Mouse (Mus musculus): ENCODE data around the gene Olfr223. TPM values are rescaled to one million over a fixed set of nuclear protein-coding genes. Genes with fewer than 3 reads are reported as not detected.
"Not testable (repeated sequence)": the region's sequence is repeated elsewhere in the genome, so short reads cannot be mapped to it uniquely, and the experiment has no call there.

Gene Olfr223
- total and polyA plus RNA-seq, 2 experiments from 2014 or later = not detected

DNA sequence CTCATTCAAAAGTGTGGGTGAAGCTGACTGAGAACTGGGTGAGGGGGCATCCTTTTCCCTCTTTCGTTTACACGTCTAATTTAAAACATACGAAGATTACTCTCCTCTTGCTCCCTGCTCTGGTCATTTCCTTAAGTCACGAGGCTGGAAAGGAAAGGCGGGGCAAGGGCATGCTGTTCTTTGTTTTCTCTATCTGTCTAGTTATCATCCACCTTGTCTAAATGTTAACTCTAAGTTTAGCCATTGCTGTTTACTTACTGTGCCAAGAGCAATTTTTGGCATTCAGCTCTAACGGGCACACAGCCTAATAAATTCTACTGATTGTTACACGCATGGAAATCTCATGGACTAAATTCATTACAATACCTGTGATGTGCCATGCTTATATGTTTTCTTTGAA is 6.1 kb upstream of the Olfr223 start:
- Histone ChIP-seq H3K9me3 (ENCODE audit: low read length) (no peaks in the 10 kb centered on the region), H3K4me1 (ENCODE audit: insufficient read depth) (no peaks in the 10 kb centered on the region), H3K4me2 (ENCODE audit: low read depth) (no peak overlapping the region), H3K27ac (ENCODE audit: low read depth, low read length) (no peak overlapping the region), H3K27me3 (ENCODE audit: insufficient read depth, low read length) (no peaks in the 10 kb centered on the region), H3K4me3 (ENCODE audit: low read depth, low read length) (no peak overlapping the region), H3K9ac (no peak overlapping the region), H3K36me3 (ENCODE audit: insufficient read depth) (no peaks in the 10 kb centered on the region)
- ATAC-seq (no peak), DNase-seq (no peak)
- no peak for TF ChIP-seq CTCF (IDR thresholded peaks at IDR 0.05; ENCODE audit: low read depth)
- WGBS = 68% methylated on average over 7 of the region's 7 CpGs

DNA sequence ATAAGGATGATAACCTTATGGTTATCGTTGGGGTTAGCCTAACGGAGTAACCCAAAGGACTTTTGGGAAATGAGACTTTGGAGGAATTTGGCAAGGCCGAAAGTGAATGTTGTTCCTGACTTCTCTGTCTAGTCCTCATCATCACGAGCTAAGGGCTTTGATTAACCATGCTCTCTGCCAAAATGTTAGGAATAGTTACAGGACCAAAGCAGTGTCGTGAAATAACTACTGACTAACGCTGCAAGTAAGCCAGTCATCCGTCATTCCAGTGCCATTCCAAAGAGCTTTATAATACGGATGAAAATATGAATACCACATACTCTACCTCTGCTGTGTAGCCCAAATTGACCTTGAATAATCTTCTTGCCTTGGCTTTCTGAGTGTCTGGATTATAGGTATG is 3.9 kb upstream of the Olfr223 start:
- Histone ChIP-seq H3K9me3 (ENCODE audit: low read length) (no peaks in the 10 kb centered on the region), H3K27ac (ENCODE audit: low read depth, low read length) (no peak overlapping the region), H3K36me3 (ENCODE audit: insufficient read depth) (no peaks in the 10 kb centered on the region), H3K4me3 (ENCODE audit: low read depth, low read length) (no peak overlapping the region), H3K9ac (no peak overlapping the region), H3K27me3 (ENCODE audit: insufficient read depth, low read length) (no peaks in the 10 kb centered on the region), H3K4me2 (ENCODE audit: low read depth) (no peak overlapping the region), H3K4me1 (ENCODE audit: insufficient read depth) (no peaks in the 10 kb centered on the region)
- ATAC-seq (no peak), DNase-seq (no peak)
- no peak for TF ChIP-seq CTCF (IDR thresholded peaks at IDR 0.05; ENCODE audit: low read depth)
- WGBS = 86% methylated on average over 8 of the region's 8 CpGs

DNA sequence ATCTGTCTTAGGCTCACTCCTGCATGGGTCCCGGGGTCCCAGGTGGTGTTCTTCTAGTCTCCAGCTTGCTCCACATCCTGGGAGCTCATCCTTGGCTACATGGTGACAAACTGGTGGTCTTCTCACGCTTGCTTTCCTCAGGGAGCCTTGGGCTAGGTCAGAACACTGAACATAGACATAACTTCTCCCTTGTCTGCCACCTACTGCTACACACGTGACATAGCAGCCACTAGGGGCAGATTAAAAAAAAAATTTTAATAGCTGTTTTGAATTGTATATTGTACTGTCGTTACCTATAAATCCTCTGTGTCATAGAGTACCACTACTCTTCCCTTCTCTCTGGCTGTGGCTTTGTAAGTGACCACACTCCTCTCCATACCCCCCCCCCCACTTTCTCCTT is 3.0 kb upstream of the Olfr223 start:
- H3K36me3 ChIP-seq (ENCODE audit: insufficient read depth) = no peaks in the 10 kb centered on the region
- H3K4me2 ChIP-seq (ENCODE audit: low read depth) = no peak overlapping the region
- no peaks in the 10 kb centered on the region for H3K4me1 ChIP-seq (ENCODE audit: insufficient read depth)
- H3K27ac ChIP-seq (ENCODE audit: low read depth, low read length) = no peak overlapping the region
- H3K27me3 ChIP-seq (ENCODE audit: insufficient read depth, low read length) = no peaks in the 10 kb centered on the region
- no peak overlapping the region for H3K9ac ChIP-seq
- TF ChIP-seq CTCF (IDR thresholded peaks at IDR 0.05; ENCODE audit: low read depth) = peak; percentile 34
- 43% methylated on average over 4 of the region's 4 CpGs for WGBS
- no peak for DNase-seq
- ATAC-seq = no peak
- no peak overlapping the region for H3K4me3 ChIP-seq (ENCODE audit: low read depth, low read length)
- no peaks in the 10 kb centered on the region for H3K9me3 ChIP-seq (ENCODE audit: low read length)

DNA sequence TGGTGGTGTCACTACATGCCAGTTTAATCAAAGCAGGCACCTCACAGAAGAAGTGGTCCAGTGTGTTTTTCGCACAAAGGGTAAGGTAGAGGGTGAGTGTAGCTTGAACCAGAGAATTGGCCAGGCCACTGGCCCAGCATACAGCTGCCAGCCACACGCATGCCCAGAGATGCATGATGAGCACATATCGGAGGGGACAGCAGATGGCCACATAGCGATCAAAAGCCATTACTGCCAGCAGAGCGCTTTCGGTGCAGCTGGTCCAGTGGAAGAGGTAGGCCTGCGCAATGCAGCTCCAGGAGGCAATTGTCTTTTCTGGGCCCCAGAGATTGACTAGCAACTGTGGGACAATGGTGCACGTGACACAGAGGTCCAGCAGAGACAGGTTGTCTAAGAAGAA is 3.6 kb downstream of the Olfr223 start:
- H3K4me3 ChIP-seq (ENCODE audit: low read depth, low read length) = no peak overlapping the region
- no peak for TF ChIP-seq CTCF (IDR thresholded peaks at IDR 0.05; ENCODE audit: low read depth)
- ATAC-seq = no peak
- H3K36me3 ChIP-seq (ENCODE audit: insufficient read depth) = no peaks in the 10 kb centered on the region
- no peak for DNase-seq
- H3K9me3 ChIP-seq (ENCODE audit: low read length) = no peaks in the 10 kb centered on the region
- no peak overlapping the region for H3K4me2 ChIP-seq (ENCODE audit: low read depth)
- H3K27ac ChIP-seq (ENCODE audit: low read depth, low read length) = no peak overlapping the region
- H3K9ac ChIP-seq = no peak overlapping the region
- H3K4me1 ChIP-seq (ENCODE audit: insufficient read depth) = no peaks in the 10 kb centered on the region
- 88% methylated on average over 8 of the region's 8 CpGs for WGBS
- no peaks in the 10 kb centered on the region for H3K27me3 ChIP-seq (ENCODE audit: insufficient read depth, low read length)

DNA sequence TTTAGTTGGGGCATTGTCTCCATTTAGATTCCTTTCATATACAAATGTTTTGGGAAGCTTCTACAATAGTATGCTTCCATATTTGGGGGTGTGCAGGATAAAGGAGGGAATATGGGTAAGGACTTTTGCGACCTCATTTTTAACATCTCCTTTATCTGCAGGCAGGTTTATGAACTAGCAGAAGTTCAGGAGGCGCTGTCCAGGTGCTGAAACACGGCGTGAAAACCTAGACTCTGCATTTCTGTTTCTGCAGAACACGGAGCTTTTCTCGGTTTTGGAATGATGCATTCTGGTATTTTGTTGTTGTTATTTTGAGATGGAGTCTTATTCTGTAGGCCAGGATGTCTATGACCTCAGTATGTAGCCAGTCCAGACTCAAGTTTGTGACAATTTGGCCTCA is 8.6 kb downstream of the Olfr223 start:
- no peak overlapping the region for H3K4me2 ChIP-seq (ENCODE audit: low read depth)
- H3K36me3 ChIP-seq (ENCODE audit: insufficient read depth) = no peaks in the 10 kb centered on the region
- H3K27ac ChIP-seq (ENCODE audit: low read depth, low read length) = no peak overlapping the region
- H3K4me1 ChIP-seq (ENCODE audit: insufficient read depth) = no peaks in the 10 kb centered on the region
- H3K4me3 ChIP-seq (ENCODE audit: low read depth, low read length) = no peak overlapping the region
- 34% methylated on average over 6 of the region's 6 CpGs for WGBS
- H3K9me3 ChIP-seq (ENCODE audit: low read length) = no peaks in the 10 kb centered on the region
- ATAC-seq (no peak), DNase-seq (no peak)
- no peaks in the 10 kb centered on the region for H3K27me3 ChIP-seq (ENCODE audit: insufficient read depth, low read length)
- TF ChIP-seq CTCF (IDR thresholded peaks at IDR 0.05; ENCODE audit: low read depth) = no peak
- H3K9ac ChIP-seq = no peak overlapping the region

DNA sequence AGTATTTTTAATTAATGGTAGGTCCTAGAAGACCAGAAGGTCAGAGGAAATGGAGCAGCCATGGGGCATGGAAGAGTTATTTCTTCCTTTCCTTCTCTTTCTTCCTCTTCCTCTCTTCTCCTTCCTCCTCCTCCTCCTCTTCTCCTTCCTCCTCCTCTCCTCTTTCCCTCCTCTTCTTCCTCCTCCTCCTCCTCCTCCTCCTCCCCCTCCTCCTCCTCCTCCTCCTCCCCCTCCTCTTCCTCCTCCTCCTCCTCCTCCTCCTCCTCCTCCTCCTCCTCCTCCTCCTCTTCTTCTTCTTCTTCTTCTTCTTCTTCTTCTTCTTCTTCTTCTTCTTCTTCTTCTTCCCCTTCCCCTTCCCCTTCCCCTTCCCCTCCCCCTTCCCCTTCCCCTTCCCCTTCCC is 17.0 kb downstream of the Olfr223 start, which contains the start of gene Olfr222:
TSS of gene Olfr222 (minus strand) at position 101 of the 400 bp plus-strand sequence.
- not testable (repeated sequence) for DNase-seq, ATAC-seq, H3K9ac ChIP-seq

DNA sequence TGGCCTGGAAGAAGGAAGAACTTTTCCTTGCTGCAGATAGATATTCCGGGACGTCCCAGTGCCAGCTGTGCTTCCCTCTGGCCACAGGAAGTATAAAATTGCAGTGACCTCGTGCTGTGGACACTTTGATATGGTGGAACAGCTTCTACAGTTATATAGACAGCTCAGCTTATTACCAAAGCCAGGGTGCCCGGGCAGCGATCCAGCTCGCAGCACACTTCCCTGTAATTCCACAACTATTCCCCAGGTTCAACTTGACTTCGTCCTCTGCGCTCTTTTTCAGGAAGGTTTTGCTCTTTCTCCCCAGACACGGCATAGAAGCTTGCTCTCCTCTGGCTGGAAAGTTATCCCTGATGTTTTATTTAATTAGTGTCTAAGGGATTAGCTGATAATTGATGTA is 17.4 kb downstream of the Olfr223 start:
- DNase-seq = no peak
- Histone ChIP-seq H3K4me2 (ENCODE audit: low read depth) (no peak overlapping the region), H3K36me3 (ENCODE audit: insufficient read depth) (no peaks in the 10 kb centered on the region), H3K9me3 (ENCODE audit: low read length) (no peaks in the 10 kb centered on the region), H3K4me1 (ENCODE audit: insufficient read depth) (no peaks in the 10 kb centered on the region), H3K9ac (no peak overlapping the region), H3K27me3 (ENCODE audit: insufficient read depth, low read length) (no peaks in the 10 kb centered on the region), H3K27ac (ENCODE audit: low read depth, low read length) (no peak overlapping the region), H3K4me3 (ENCODE audit: low read depth, low read length) (no peak overlapping the region)
- ATAC-seq = no peak
- 63% methylated on average over 9 of the region's 9 CpGs for WGBS
- no peak for TF ChIP-seq CTCF (IDR thresholded peaks at IDR 0.05; ENCODE audit: low read depth)

More for the DNA sequence above, 17.0 kb downstream of the Olfr223 start, which contains the start of gene Olfr222:
- not testable (repeated sequence) for H3K4me1 ChIP-seq (ENCODE audit: insufficient read depth); H3K9me3 ChIP-seq (ENCODE audit: low read length); H3K4me3 ChIP-seq (ENCODE audit: low read depth, low read length); H3K4me2 ChIP-seq (ENCODE audit: low read depth); H3K36me3 ChIP-seq (ENCODE audit: insufficient read depth); H3K27me3 ChIP-seq (ENCODE audit: insufficient read depth, low read length); H3K27ac ChIP-seq (ENCODE audit: low read depth, low read length)

DNA sequence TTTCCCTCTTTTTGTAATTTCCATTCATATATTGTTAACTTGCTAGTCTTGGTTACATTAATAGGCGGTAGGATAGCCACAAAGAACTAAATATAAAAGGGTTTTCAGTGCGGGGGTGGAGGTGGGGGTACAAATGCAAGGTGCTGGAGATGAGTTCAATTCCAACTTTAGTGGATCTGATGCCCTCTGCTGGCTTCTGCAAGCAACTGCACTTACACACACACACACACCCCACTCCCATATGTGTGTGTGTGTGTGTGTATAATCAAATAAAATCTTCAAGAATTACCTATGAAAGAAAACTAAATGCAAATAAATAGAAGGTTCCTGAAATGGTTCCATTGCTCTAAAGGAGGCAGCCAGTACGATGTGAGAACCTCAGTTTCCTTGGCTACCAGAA is 23.8 kb downstream of the Olfr223 start:
- no peak overlapping the region for H3K27ac ChIP-seq (ENCODE audit: low read depth, low read length)
- no peaks in the 10 kb centered on the region for H3K4me1 ChIP-seq (ENCODE audit: insufficient read depth)
- no peak overlapping the region for H3K4me2 ChIP-seq (ENCODE audit: low read depth)
- peak; percentile 11 for DNase-seq
- 55% methylated on average over 3 of the region's 3 CpGs for WGBS
- no peaks in the 10 kb centered on the region for H3K9me3 ChIP-seq (ENCODE audit: low read length)
- H3K9ac ChIP-seq = no peak overlapping the region
- H3K4me3 ChIP-seq (ENCODE audit: low read depth, low read length) = no peak overlapping the region
- no peak for ATAC-seq
- TF ChIP-seq CTCF (IDR thresholded peaks at IDR 0.05; ENCODE audit: low read depth) = peak; percentile 58
- H3K36me3 ChIP-seq (ENCODE audit: insufficient read depth) = no peaks in the 10 kb centered on the region
- H3K27me3 ChIP-seq (ENCODE audit: insufficient read depth, low read length) = no peaks in the 10 kb centered on the region
